ENCODE assay signal across 34 mouse cellular contexts in genomic region chr11:69725951-69726350, GRCm38 (mm10). TPM values are rescaled to one million over a fixed set of nuclear protein-coding genes. Genes with fewer than 3 reads are reported as not detected.
DNase-seq lines count a peak whose midpoint lies in the region; ATAC-seq and TF ChIP-seq lines count a peak whose summit lies in the region.
"Had no signal": no experiment of that assay in that cellular context is flagged by ENCODE, and none has a peak within 500 bp of the region (broad histone marks: within the 10 kb centered on the region; RNA-seq: fewer than 3 reads in every experiment).

No protein-coding gene starts in this region.

- no peak for TF ChIP-seq EP300 in liver, postnatal 0 days (IDR thresholded peaks at IDR 0.05; ENCODE audit: low read depth)

- H3K4me2 ChIP-seq in liver, postnatal 0 days (ENCODE audit: low read depth, low read length), result no peak overlapping the region
- no peak overlapping the region for H3K4me2 ChIP-seq in liver, embryonic 11.5 days
- H3K4me2 ChIP-seq: forebrain, embryonic 15.5 days; heart, embryonic 13.5 days; hindbrain, embryonic 12.5 days; kidney, embryonic 15.5 days; limb, embryonic 13.5 days; liver, embryonic 15.5 days; neural tube, embryonic 13.5 days had no signal

- H3K4me3 ChIP-seq in liver, postnatal 0 days (ENCODE audit: low read depth, low read length), result no peak overlapping the region
- H3K4me3 ChIP-seq in liver, embryonic 11.5 days (ENCODE audit: low read depth, low read length), result no peak overlapping the region
- H3K4me3 ChIP-seq: embryonic facial prominence, embryonic 10.5 days; forebrain, embryonic 15.5 days; heart, embryonic 13.5 days; hindbrain, embryonic 12.5 days; kidney, embryonic 15.5 days; limb, embryonic 13.5 days; liver, embryonic 15.5 days; myocyte; neural tube, embryonic 13.5 days had no signal

- H3K36me3 ChIP-seq in liver, postnatal 0 days (replicated peaks; ENCODE audit: insufficient read depth, low read length), result no peaks in the 10 kb centered on the region
- no peaks in the 10 kb centered on the region for H3K36me3 ChIP-seq in liver, embryonic 11.5 days (ENCODE audit: control insufficient read depth, insufficient read depth, low read length)
- H3K36me3 ChIP-seq: embryonic facial prominence, embryonic 10.5 days; forebrain, embryonic 15.5 days; G1E; heart, embryonic 13.5 days; hindbrain, embryonic 12.5 days; kidney, embryonic 15.5 days; limb, embryonic 13.5 days; liver, embryonic 15.5 days; neural tube, embryonic 13.5 days had no signal

- H3K9me3 ChIP-seq in liver, postnatal 0 days (ENCODE audit: low read length), result no peaks in the 10 kb centered on the region
- H3K9me3 ChIP-seq in liver, embryonic 11.5 days (ENCODE audit: control insufficient read depth, low read length), result no peaks in the 10 kb centered on the region
- H3K9me3 ChIP-seq: embryonic facial prominence, embryonic 10.5 days; forebrain, embryonic 15.5 days; heart, embryonic 13.5 days; hindbrain, embryonic 12.5 days; kidney, embryonic 15.5 days; limb, embryonic 13.5 days; liver, embryonic 15.5 days; neural tube, embryonic 13.5 days had no signal

- 38% methylated on average over 5 of the region's 5 CpGs for WGBS in liver, postnatal 0 days (ENCODE audit: insufficient replicate concordance)
- WGBS in liver, embryonic 11.5 days, result 32% methylated on average over 5 of the region's 5 CpGs

- no peak overlapping the region for H3K27ac ChIP-seq in liver, postnatal 0 days (ENCODE audit: low read depth)
- no peak overlapping the region for H3K27ac ChIP-seq in liver, embryonic 11.5 days (ENCODE audit: low read depth, low read length)
- H3K27ac ChIP-seq: embryonic facial prominence, embryonic 10.5 days; forebrain, embryonic 15.5 days; heart, embryonic 13.5 days; hindbrain, embryonic 12.5 days; kidney, embryonic 15.5 days; limb, embryonic 13.5 days; liver, embryonic 15.5 days; neural tube, embryonic 13.5 days had no signal

- peak; percentile 22 for DNase-seq in liver, postnatal 0 days
- DNase-seq in liver, embryonic 11.5 days (ENCODE audit: low spot score), result no peak
- DNase-seq in 3134 (ENCODE audit: extremely low read depth, insufficient read length, low spot score) (peak; percentile 63), 3T3-L1 (ENCODE audit: low read depth, low spot score) (peak; percentile 27)
- peak; percentile 19 for DNase-seq in Muller cell, postnatal 12 days (ENCODE audit: inconsistent ontology term)
- DNase-seq in cerebellum, postnatal 14 days, result no peak
- DNase-seq: adrenal gland, postnatal 10 days; cerebellum, adult 8-10 months; gastrocnemius, postnatal 25 days; heart, adult 18-20 months; kidney, postnatal 4 days; lung, postnatal 36 days; midbrain, embryonic 14.5 days; retina, postnatal 1 day; right cerebral cortex, postnatal 25 days; thymus, adult 18-20 months; thymus, postnatal 4 days had no signal

- no peaks in the 10 kb centered on the region for H3K27me3 ChIP-seq in liver, postnatal 0 days (ENCODE audit: insufficient read depth, low read length)
- no peaks in the 10 kb centered on the region for H3K27me3 ChIP-seq in liver, embryonic 11.5 days (replicated peaks; ENCODE audit: control insufficient read depth, insufficient read depth, low read length)
- H3K27me3 ChIP-seq: forebrain, embryonic 15.5 days; heart, embryonic 13.5 days; hindbrain, embryonic 12.5 days; kidney, embryonic 15.5 days; limb, embryonic 13.5 days; liver, embryonic 15.5 days; neural tube, embryonic 13.5 days had no signal

- ATAC-seq in liver, postnatal 0 days, result no peak
- no peak for ATAC-seq in liver, embryonic 11.5 days (replicated peaks; ENCODE audit: low FRiP score)
- ATAC-seq in monocyte, adult 5-6 weeks (replicated peaks; ENCODE audit: insufficient number of reproducible peaks, low FRiP score, low TSS enrichment, poor library complexity, severe bottlenecking), result no peak
- ATAC-seq: CD4-positive, CD25-positive, alpha-beta regulatory T cell, adult 4 months; forebrain, embryonic 15.5 days; intestine, postnatal 0 days had no signal

- TF ChIP-seq CTCF in liver, postnatal 0 days (IDR thresholded peaks at IDR 0.05; ENCODE audit: low read depth), result no peak

- H3K4me1 ChIP-seq in liver, postnatal 0 days (ENCODE audit: insufficient read depth), result no peaks in the 10 kb centered on the region
- H3K4me1 ChIP-seq in liver, embryonic 11.5 days (replicated peaks; ENCODE audit: control insufficient read depth, insufficient read depth, low read length), result no peaks in the 10 kb centered on the region
- H3K4me1 ChIP-seq: embryonic facial prominence, embryonic 10.5 days; forebrain, embryonic 15.5 days; heart, embryonic 13.5 days; hindbrain, embryonic 12.5 days; kidney, embryonic 15.5 days; limb, embryonic 13.5 days; neural tube, embryonic 13.5 days had no signal

- H3K9ac ChIP-seq in liver, postnatal 0 days (replicated peaks), result no peak overlapping the region
- H3K9ac ChIP-seq in liver, embryonic 11.5 days (ENCODE audit: low read depth, low read length), result no peak overlapping the region
- H3K9ac ChIP-seq: forebrain, embryonic 15.5 days; heart, embryonic 13.5 days; hindbrain, embryonic 12.5 days; kidney, embryonic 15.5 days; limb, embryonic 13.5 days; liver, embryonic 15.5 days; neural tube, embryonic 13.5 days had no signal

RNA-seq across cellular contexts. Expression of gene Tnfsfm13, which starts 30.1 kb away (rescaled TPM):
- 1.1 and 1.4 TPM in 2 replicates for polyA plus RNA-seq in liver, postnatal 0 days (2015; fragmentation: Nextera tagmentation; extraction: Ambion mirVana)
- polyA plus RNA-seq in liver, embryonic 11.5 days (2014; fragmentation: Nextera tagmentation; extraction: Ambion mirVana), result 1.7 and 2.6 TPM in 2 replicates
- 23.9 to 50.5 TPM (median 24.3 TPM) in 3 replicates for total RNA-seq in monocyte, adult 5-6 weeks (2017)
- total RNA-seq: G1E had no signal
- polyA plus RNA-seq: CD4-positive, CD25-positive, alpha-beta regulatory T cell, adult 4 months; G1E had no signal

RNA-seq across cellular contexts. Expression of gene Tnfsf12, which starts 30.3 kb away (rescaled TPM):
- polyA plus RNA-seq in liver, postnatal 0 days (2015; fragmentation: Nextera tagmentation; extraction: Ambion mirVana), result 2.8 and 3.6 TPM in 2 replicates
- polyA plus RNA-seq in liver, embryonic 11.5 days (2014; fragmentation: Nextera tagmentation; extraction: Ambion mirVana), result 4.5 and 6.0 TPM in 2 replicates
- total RNA-seq in monocyte, adult 5-6 weeks (2017), result 2.5 to 23.1 TPM (median 10.7 TPM) in 3 replicates
- total RNA-seq: G1E had no signal
- polyA plus RNA-seq: G1E had no signal

RNA-seq across cellular contexts. Expression of gene Polr2a, which starts 32.5 kb away (rescaled TPM):
- polyA plus RNA-seq in liver, postnatal 0 days (2015; fragmentation: Nextera tagmentation; extraction: Ambion mirVana), result 6.6 and 6.8 TPM in 2 replicates
- 46.1 and 48.9 TPM in 2 replicates for polyA plus RNA-seq in liver, embryonic 11.5 days (2014; fragmentation: Nextera tagmentation; extraction: Ambion mirVana)
- total RNA-seq in monocyte, adult 5-6 weeks (2017), result 21.5 to 120 TPM (median 48.7 TPM) in 3 replicates

RNA-seq across cellular contexts. Expression of gene Slc35g3, which starts 35.8 kb away (rescaled TPM):
- polyA plus RNA-seq in liver, postnatal 0 days (2015; fragmentation: Nextera tagmentation; extraction: Ambion mirVana), result not detected in 2 replicates
- polyA plus RNA-seq in liver, embryonic 11.5 days (2014; fragmentation: Nextera tagmentation; extraction: Ambion mirVana), result not detected in 2 replicates
- not detected in 3 replicates for total RNA-seq in monocyte, adult 5-6 weeks (2017)
- total RNA-seq: adrenal gland, postnatal 10 days; gastrocnemius, postnatal 25 days; heart, adult 18-20 months; heart, postnatal 25 days; left cerebral cortex, postnatal 25 days; megakaryocyte-erythroid progenitor cell, adult 5-6 weeks had no signal
- polyA plus RNA-seq: CD4-positive, CD25-positive, alpha-beta regulatory T cell, adult 4 months; limb, embryonic 13.5 days; liver, embryonic 15.5 days; spleen, adult 2 months had no signal

RNA-seq across cellular contexts. Expression of gene Zbtb4, which starts 39.8 kb away (rescaled TPM):
- polyA plus RNA-seq in liver, postnatal 0 days (2015; fragmentation: Nextera tagmentation; extraction: Ambion mirVana), result 0.67 and 0.75 TPM in 2 replicates
- 0.90 and 1.0 TPM in 2 replicates for polyA plus RNA-seq in liver, embryonic 11.5 days (2014; fragmentation: Nextera tagmentation; extraction: Ambion mirVana)
- total RNA-seq in monocyte, adult 5-6 weeks (2017), result 6.6 to 23.7 TPM (median 7.7 TPM) in 3 replicates

Comparison
In these comparisons a context has a peak if more than half of its experiments do, and no peak if none do; other contexts are left out.
1. DNase-seq: peak in liver, postnatal 0 days (single experiment), 3134 (single experiment), 3T3-L1 (single experiment) and Muller cell, postnatal 12 days (single experiment); none in liver, embryonic 11.5 days (single experiment) and cerebellum, postnatal 14 days (0 of 2).